Mouse (Mus musculus): Measurements from ENCODE around the gene Tgoln1. TPM values are rescaled to one million over a fixed set of nuclear protein-coding genes. Genes with fewer than 3 reads are reported as not detected.
A peak's percentile ranks its signal among the peaks of the same experiment; 100 is the strongest.

Tgoln1 gene
- polyA plus RNA-seq, 1 experiment from 2014 or later = 23.2 TPM

GRCm38 (mm10) chr6:72615151-72615550 is 1.6 kb downstream of the Tgoln1 start:
- H3K27ac ChIP-seq (ENCODE audit: low read depth) = peak overlapping the region; percentile 66
- peaks cover 31% of the 10 kb centered on the region for H3K36me3 ChIP-seq (replicated peaks; ENCODE audit: insufficient read depth, low read length)
- no peaks in the 10 kb centered on the region for H3K9me3 ChIP-seq (ENCODE audit: low read length)
- ATAC-seq (no peak), DNase-seq (no peak)
- peak overlapping the region; percentile 86 for H3K9ac ChIP-seq (replicated peaks)
- peak overlapping the region; percentile 97 for H3K4me2 ChIP-seq (ENCODE audit: low read depth, low read length)
- H3K27me3 ChIP-seq (ENCODE audit: insufficient read depth, low read length) = no peaks in the 10 kb centered on the region
- WGBS (ENCODE audit: insufficient replicate concordance) = 23% methylated on average over 2 of the region's 2 CpGs
- peaks cover 37% of the 10 kb centered on the region for H3K4me1 ChIP-seq (ENCODE audit: insufficient read depth)
- peak overlapping the region; percentile 94 for H3K4me3 ChIP-seq (ENCODE audit: low read depth, low read length)
- TF ChIP-seq CTCF (IDR thresholded peaks at IDR 0.05; ENCODE audit: low read depth) (no peak), EP300 (IDR thresholded peaks at IDR 0.05; ENCODE audit: low read depth) (no peak)

- Histone ChIP-seq H3K4me3 (ENCODE audit: low read depth, low read length) (no peak overlapping the region), H3K27me3 (ENCODE audit: insufficient read depth, low read length) (no peaks in the 10 kb centered on the region), H3K4me2 (ENCODE audit: low read depth, low read length) (no peak overlapping the region), H3K9ac (replicated peaks) (no peak overlapping the region), H3K27ac (ENCODE audit: low read depth) (no peak overlapping the region), H3K9me3 (ENCODE audit: low read length) (no peaks in the 10 kb centered on the region), H3K4me1 (ENCODE audit: insufficient read depth) (peaks cover 13% of the 10 kb centered on the region), H3K36me3 (replicated peaks; ENCODE audit: insufficient read depth, low read length) (peaks cover 61% of the 10 kb centered on the region)
- no peak for ATAC-seq
- no peak for DNase-seq
- WGBS (ENCODE audit: insufficient replicate concordance) = 68% methylated on average over 4 of the region's 4 CpGs
- TF ChIP-seq CTCF (IDR thresholded peaks at IDR 0.05; ENCODE audit: low read depth) = no peak
- TF ChIP-seq EP300 (IDR thresholded peaks at IDR 0.05; ENCODE audit: low read depth) = no peak
Measured at GRCm38 (mm10) chr6:72610261-72610660, 6.5 kb downstream of the Tgoln1 start.

- Histone ChIP-seq H3K27me3 (ENCODE audit: insufficient read depth, low read length) (no peaks in the 10 kb centered on the region), H3K4me3 (ENCODE audit: low read depth, low read length) (no peak overlapping the region), H3K4me1 (ENCODE audit: insufficient read depth) (peaks cover under 1% of the 10 kb centered on the region; the same call in 1 of the 2 replicates), H3K4me2 (ENCODE audit: low read depth, low read length) (no peak overlapping the region), H3K27ac (ENCODE audit: low read depth) (no peak overlapping the region), H3K36me3 (replicated peaks; ENCODE audit: insufficient read depth, low read length) (peaks cover 71% of the 10 kb centered on the region), H3K9me3 (ENCODE audit: low read length) (no peaks in the 10 kb centered on the region), H3K9ac (replicated peaks) (0 out of 2 replicates have a peak overlapping the region, but pooled peaks have one; percentile 21)
- DNase-seq (no peak), ATAC-seq (no peak)
- WGBS (ENCODE audit: insufficient replicate concordance) = 88% methylated on average over 4 of the region's 4 CpGs
- no peak for TF ChIP-seq EP300 (IDR thresholded peaks at IDR 0.05; ENCODE audit: low read depth)
- no peak for TF ChIP-seq CTCF (IDR thresholded peaks at IDR 0.05; ENCODE audit: low read depth)
Measured at GRCm38 (mm10) chr6:72608662-72609184, 8.1 kb downstream of the Tgoln1 start.

- TF ChIP-seq EP300 (IDR thresholded peaks at IDR 0.05; ENCODE audit: low read depth) = no peak
- TF ChIP-seq CTCF (IDR thresholded peaks at IDR 0.05; ENCODE audit: low read depth) = no peak
- H3K36me3 ChIP-seq (replicated peaks; ENCODE audit: insufficient read depth, low read length) = peaks cover 65% of the 10 kb centered on the region
- H3K4me3 ChIP-seq (ENCODE audit: low read depth, low read length) = no peak overlapping the region
- no peaks in the 10 kb centered on the region for H3K9me3 ChIP-seq (ENCODE audit: low read length)
- no peaks in the 10 kb centered on the region for H3K4me1 ChIP-seq (ENCODE audit: insufficient read depth)
- DNase-seq (no peak), ATAC-seq (no peak)
- no peak overlapping the region for H3K27ac ChIP-seq (ENCODE audit: low read depth)
- H3K4me2 ChIP-seq (ENCODE audit: low read depth, low read length) = no peak overlapping the region
- no peak overlapping the region for H3K9ac ChIP-seq (replicated peaks)
- H3K27me3 ChIP-seq (ENCODE audit: insufficient read depth, low read length) = no peaks in the 10 kb centered on the region
- 79% methylated on average over 5 of the region's 5 CpGs for WGBS (ENCODE audit: insufficient replicate concordance)
Measured at GRCm38 (mm10) chr6:72607676-72608075, 9.1 kb downstream of the Tgoln1 start.

- Histone ChIP-seq H3K27ac (ENCODE audit: low read depth) (no peak overlapping the region), H3K36me3 (replicated peaks; ENCODE audit: insufficient read depth, low read length) (peaks cover 65% of the 10 kb centered on the region), H3K4me3 (ENCODE audit: low read depth, low read length) (no peak overlapping the region), H3K27me3 (ENCODE audit: insufficient read depth, low read length) (no peaks in the 10 kb centered on the region), H3K4me2 (ENCODE audit: low read depth, low read length) (no peak overlapping the region), H3K9me3 (ENCODE audit: low read length) (no peaks in the 10 kb centered on the region), H3K9ac (replicated peaks) (no peak overlapping the region), H3K4me1 (ENCODE audit: insufficient read depth) (no peaks in the 10 kb centered on the region)
- no peak for ATAC-seq
- 76% methylated on average over 4 of the region's 4 CpGs for WGBS (ENCODE audit: insufficient replicate concordance)
- no peak for DNase-seq
- TF ChIP-seq EP300 (IDR thresholded peaks at IDR 0.05; ENCODE audit: low read depth) (no peak), CTCF (IDR thresholded peaks at IDR 0.05; ENCODE audit: low read depth) (no peak)
Measured at GRCm38 (mm10) chr6:72607060-72607459, 9.7 kb downstream of the Tgoln1 start.

GRCm38 (mm10) chr6:72604066-72604465 is 12.7 kb downstream of the Tgoln1 start:
- Histone ChIP-seq H3K4me3 (ENCODE audit: low read depth, low read length) (no peak overlapping the region), H3K36me3 (replicated peaks; ENCODE audit: insufficient read depth, low read length) (peaks cover 37% of the 10 kb centered on the region), H3K9ac (replicated peaks) (no peak overlapping the region), H3K27ac (ENCODE audit: low read depth) (no peak overlapping the region), H3K27me3 (ENCODE audit: insufficient read depth, low read length) (no peaks in the 10 kb centered on the region), H3K4me2 (ENCODE audit: low read depth, low read length) (no peak overlapping the region), H3K4me1 (ENCODE audit: insufficient read depth) (peaks cover 4% of the 10 kb centered on the region), H3K9me3 (ENCODE audit: low read length) (no peaks in the 10 kb centered on the region)
- TF ChIP-seq CTCF (IDR thresholded peaks at IDR 0.05; ENCODE audit: low read depth) (no peak), EP300 (IDR thresholded peaks at IDR 0.05; ENCODE audit: low read depth) (no peak)
- ATAC-seq (no peak), DNase-seq (no peak)
- 82% methylated on average over 2 of the region's 2 CpGs for WGBS (ENCODE audit: insufficient replicate concordance)

All from liver, postnatal 0 days (tissue).